Mouse (Mus musculus) MEL (cell line): ENCODE measurements at regions not wholly inside any gene's neighbourhood (a gene's known extent, or its start where the extent isn't known, plus 50 kb on each side); places are given as distances from the start of the nearest gene placed in this dataset.

ENCODE experiments used
- DNase-seq: peaks from one replicate; pipeline ENCODE4 v3.0.0; 2011; ENCODE audit warnings: low read depth, low spot score
- H3K27ac ChIP-seq: 2 replicates; pipeline ENCODE4 v1.5.1; 2012; ENCODE audit warnings: low read depth, mild to moderate bottlenecking, control low read depth, low read length, moderate library complexity; ENCODE audit not compliant: control insufficient read depth
- H3K27me3 ChIP-seq, 2 experiments: fragments of 150-350 bp in 1 of 2; sonication (generic) in 1 of 2; 2 replicates each; pipeline ENCODE4 v1.6.1; 2012; ENCODE audit warnings: low read length in 2 of 2, mild to moderate bottlenecking in 2 of 2, improper control_type of control experiment in 1 of 2, moderate library complexity in 1 of 2; ENCODE audit not compliant: insufficient read depth in 2 of 2, control insufficient read depth in 1 of 2
- H3K36me3 ChIP-seq, 2 experiments: 2 replicates each; pipeline ENCODE4 v1.6.1; 2012 to 2014; ENCODE audit warnings: low read length in 2 of 2, improper control_type of control experiment in 1 of 2, inconsistent platforms in 1 of 2, mild to moderate bottlenecking in 1 of 2; ENCODE audit not compliant: insufficient read depth in 2 of 2, control insufficient read depth in 1 of 2
- H3K4me1 ChIP-seq, 2 experiments: fragments of 150-350 bp in 1 of 2; sonication (generic) in 1 of 2; 2 replicates each; pipeline ENCODE4 v1.6.1; 2012; ENCODE audit warnings: low read length in 2 of 2, improper control_type of control experiment in 1 of 2, mild to moderate bottlenecking in 1 of 2; ENCODE audit not compliant: insufficient read depth in 2 of 2, control insufficient read depth in 1 of 2
- H3K4me3 ChIP-seq, 2 experiments: fragments of 150-350 bp in 1 of 2; sonication (generic) in 1 of 2; 2 replicates each; pipeline ENCODE4 v1.5.1; 2012; ENCODE audit warnings: low read depth in 2 of 2, low read length in 2 of 2, mild to moderate bottlenecking in 2 of 2, moderate library complexity in 2 of 2, control low read depth in 1 of 2, improper control_type of control experiment in 1 of 2; ENCODE audit not compliant: control insufficient read depth in 1 of 2, insufficient read depth in 1 of 2
- H3K79me2 ChIP-seq: 2 replicates; pipeline ENCODE4 v1.6.1; 2012; ENCODE audit warnings: mild to moderate bottlenecking, low read length, moderate library complexity; ENCODE audit not compliant: control insufficient read depth, poor library complexity, insufficient read depth
- H3K9ac ChIP-seq: 2 replicates; pipeline ENCODE4 v1.6.1; 2012; ENCODE audit warnings: low read depth, mild to moderate bottlenecking, control low read depth, low read length, moderate library complexity; ENCODE audit not compliant: control insufficient read depth, poor library complexity, severe bottlenecking
- H3K9me3 ChIP-seq: fragments of 150-350 bp; sonication (generic); replicated peaks from 2 replicates; pipeline ENCODE4 v1.6.1; 2012; ENCODE audit warnings: mild to moderate bottlenecking, low read length, improper control_type of control experiment, moderate library complexity; ENCODE audit not compliant: insufficient read depth
- EP300 ChIP-seq, 2 experiments: IDR thresholded peaks; 2 replicates each; pipeline ENCODE4 v1.6.1; 2011; ENCODE audit warnings: improper control_type of control experiment in 2 of 2, low read length in 2 of 2, low read depth in 1 of 2, mild to moderate bottlenecking in 1 of 2
- ETS1 ChIP-seq: IDR thresholded peaks from 2 replicates; pipeline ENCODE4 v1.6.1; 2012; ENCODE audit warnings: low read depth, mild to moderate bottlenecking, inconsistent platforms, low read length, improper control_type of control experiment, moderate library complexity
- KAT2A ChIP-seq: conservative IDR thresholded peaks from 2 replicates; pipeline ENCODE4 v1.6.1; 2012; ENCODE audit warnings: low read depth, low read length, improper control_type of control experiment, inconsistent platforms
- MAFK ChIP-seq: IDR thresholded peaks from 2 replicates; pipeline ENCODE4 v1.6.1; 2011; ENCODE audit warnings: low read depth, mild to moderate bottlenecking, low read length, improper control_type of control experiment, borderline replicate concordance
- MAZ ChIP-seq: IDR thresholded peaks from 2 replicates; pipeline ENCODE4 v1.6.1; 2012; ENCODE audit warnings: low read depth, mild to moderate bottlenecking, inconsistent platforms, low read length, improper control_type of control experiment
- MYB ChIP-seq: IDR thresholded peaks from 2 replicates; pipeline ENCODE4 v1.6.1; 2011; ENCODE audit warnings: mild to moderate bottlenecking, low read depth, low read length, improper control_type of control experiment
- NRF1 ChIP-seq: IDR thresholded peaks from 2 replicates; pipeline ENCODE4 v1.6.1; 2014; ENCODE audit warnings: low read depth, mild to moderate bottlenecking, inconsistent platforms, low read length, improper control_type of control experiment, moderate library complexity; ENCODE audit not compliant: poor library complexity, insufficient read depth, severe bottlenecking
- POLR2AphosphoS2 ChIP-seq: IDR thresholded peaks from 2 replicates; pipeline ENCODE4 v1.6.1; 2011; ENCODE audit warnings: low read length, improper control_type of control experiment
- RAD21 ChIP-seq: IDR thresholded peaks from 2 replicates; pipeline ENCODE4 v1.6.1; 2011; ENCODE audit warnings: mild to moderate bottlenecking, low read depth, low read length, improper control_type of control experiment
- SIN3A ChIP-seq: IDR thresholded peaks from 2 replicates; pipeline ENCODE4 v1.6.1; 2012; ENCODE audit warnings: low read length, improper control_type of control experiment, inconsistent platforms
- TAL1 ChIP-seq: IDR thresholded peaks from 2 replicates; pipeline ENCODE4 v1.6.1; 2012; ENCODE audit warnings: mild to moderate bottlenecking, inconsistent platforms, low read length, moderate library complexity, mixed read lengths
- TBP ChIP-seq: IDR thresholded peaks from 2 replicates; pipeline ENCODE4 v1.8.0; 2011; ENCODE audit warnings: low read depth, low read length, improper control_type of control experiment
- UBTF ChIP-seq: IDR thresholded peaks from 2 replicates; pipeline ENCODE4 v1.6.1; 2012; ENCODE audit warnings: low read depth, mild to moderate bottlenecking, inconsistent platforms, low read length, improper control_type of control experiment, moderate library complexity, borderline replicate concordance; ENCODE audit not compliant: insufficient read depth
- ZC3H11A ChIP-seq: IDR thresholded peaks from 2 replicates; pipeline ENCODE4 v1.6.1; 2012; ENCODE audit warnings: low read depth, mild to moderate bottlenecking, inconsistent platforms, low read length, improper control_type of control experiment
- ZMIZ1 ChIP-seq: IDR thresholded peaks from 2 replicates; pipeline ENCODE4 v1.6.1; 2012; ENCODE audit warnings: low read depth, mild to moderate bottlenecking, inconsistent platforms, low read length, improper control_type of control experiment, moderate library complexity

DNA sequence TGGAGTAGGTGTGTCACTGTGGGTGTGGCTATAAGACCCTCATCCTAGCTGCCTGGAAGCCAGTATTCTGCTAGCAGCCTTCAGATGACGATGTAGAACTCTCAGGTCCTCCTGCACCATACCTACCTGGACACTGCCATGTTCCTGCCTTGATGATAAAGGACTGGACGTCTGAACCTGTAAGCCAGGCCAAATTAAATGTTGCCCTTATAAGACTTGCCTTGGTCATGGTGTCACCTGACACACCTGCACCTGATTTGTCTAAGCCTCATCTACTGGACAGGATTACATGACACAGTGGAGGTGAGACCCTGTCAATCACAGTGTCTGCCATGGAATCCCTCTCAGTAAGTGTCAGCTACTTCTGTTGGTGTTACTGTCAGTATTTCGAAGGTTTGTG is 92.5 kb upstream of the Pgrmc2 start:
- DNase-seq, result no peak
- no peaks in the 10 kb centered on the region for H3K9me3 ChIP-seq
- peaks cover 0 to 18% of the 10 kb centered on the region in 2 experiments; a peak in 2 of 4 replicates for H3K36me3 ChIP-seq
- H3K79me2 ChIP-seq, result no peaks in the 10 kb centered on the region
- H3K27ac ChIP-seq, result no peak overlapping the region
- no peak overlapping the region for H3K4me3 ChIP-seq
- H3K9ac ChIP-seq, result no peak overlapping the region
- peaks cover 7 to 29% of the 10 kb centered on the region in 2 experiments for H3K4me1 ChIP-seq
- TF ChIP-seq ETS1 (no peak), RAD21 (no peak), MYB (no peak), KAT2A (no peak)
- no peaks in the 10 kb centered on the region for H3K27me3 ChIP-seq

DNA sequence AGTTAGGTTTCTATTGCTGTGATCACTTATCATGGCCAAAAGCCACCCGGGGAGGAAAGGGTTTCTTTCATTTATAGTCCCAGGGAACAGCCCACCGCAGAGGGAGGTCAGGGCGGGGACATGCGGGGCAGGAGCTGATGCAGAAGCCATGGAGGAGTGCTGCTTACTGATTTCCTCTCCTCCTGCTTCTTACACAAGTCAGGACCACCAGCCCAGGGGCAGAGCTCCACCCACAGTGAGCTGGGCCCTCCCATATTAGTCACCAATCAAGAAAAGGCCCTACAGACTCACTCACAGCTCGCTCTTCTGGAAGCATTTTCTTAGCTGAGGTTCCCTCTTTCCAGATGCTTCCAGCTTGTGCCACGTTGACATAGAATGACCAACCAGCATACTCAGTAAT is 90.7 kb upstream of the Pgrmc2 start:
- Histone ChIP-seq H3K9me3 (no peaks in the 10 kb centered on the region), H3K4me3 (no peak overlapping the region), H3K9ac (no peak overlapping the region), H3K4me1 (peaks cover 11 to 31% of the 10 kb centered on the region in 2 experiments), H3K27ac (no peak overlapping the region), H3K79me2 (no peaks in the 10 kb centered on the region), H3K27me3 (no peaks in the 10 kb centered on the region), H3K36me3 (peaks cover 0 to 24% of the 10 kb centered on the region in 2 experiments; a peak in 2 of 4 replicates)
- no peak for DNase-seq
- no peak for TF ChIP-seq ZC3H11A
- no peak for TF ChIP-seq POLR2AphosphoS2
- no peak for TF ChIP-seq MAZ
- TF ChIP-seq EP300 (IDR thresholded peaks at IDR 0.05; ENCODE audit: low read depth in 1 of 2, low read length in 2 of 2), result no peak
- TF ChIP-seq MAFK, result no peak
- TF ChIP-seq TAL1, result no peak
- no peak for TF ChIP-seq SIN3A
- TF ChIP-seq NRF1, result no peak
- TF ChIP-seq ZMIZ1, result no peak
- TF ChIP-seq TBP, result no peak
- TF ChIP-seq UBTF, result no peak
